Mouse (Mus musculus): ENCODE measurements at regions not wholly inside any gene's neighbourhood (a gene's known extent, or its start where the extent isn't known, plus 50 kb on each side); places are given as distances from the start of the nearest gene placed in this dataset.

GRCm38 (mm10) chr13:119117906-119118305 is 310.5 kb upstream of the Paip1 start:
- TF ChIP-seq CTCF (IDR thresholded peaks at IDR 0.05; ENCODE audit: low read depth, low read length) (no peak), TAL1 (conservative IDR thresholded peaks at IDR 0.05; ENCODE audit: low read depth, low read length) (no peak), GATA1 (IDR thresholded peaks at IDR 0.05; ENCODE audit: borderline replicate concordance, low read length) (no peak), POLR2AphosphoS5 (IDR thresholded peaks at IDR 0.05; ENCODE audit: insufficient replicate concordance, low read depth, low read length) (no peak)
